Mouse (Mus musculus): ENCODE results near the gene Pgm2. TPM values are rescaled to one million over a fixed set of nuclear protein-coding genes. Genes with fewer than 3 reads are reported as not detected.

The Pgm2 gene
- polyA plus RNA-seq, 1 experiment from 2014 or later, result 22.8 TPM

DNA sequence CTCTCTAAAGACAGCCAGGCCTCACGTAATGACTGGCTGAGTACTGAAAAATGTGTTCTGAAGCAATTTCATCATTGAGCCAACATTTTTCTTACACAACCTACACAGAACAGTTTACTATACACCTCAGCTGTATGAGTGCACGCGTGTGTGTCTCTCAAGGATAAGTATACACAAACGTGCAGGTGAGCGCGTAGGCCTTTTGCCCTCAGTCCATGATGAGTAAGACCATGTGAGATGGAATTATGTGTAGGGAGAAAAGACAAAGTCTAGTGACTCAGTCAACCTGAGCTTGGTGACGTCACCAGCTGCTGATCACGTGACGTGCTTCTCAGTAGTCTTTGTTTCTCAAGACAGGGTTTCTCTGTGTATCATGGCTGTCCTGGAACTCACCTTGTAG, 7.3 kb upstream of the Pgm2 start:
- 96% methylated on average over 9 of the region's 9 CpGs for WGBS
- DNase-seq (ENCODE audit: low spot score, missing footprints) (no peak), ATAC-seq (ENCODE audit: low FRiP score) (no peak)
- H3K4me3 ChIP-seq (ENCODE audit: low read depth, low read length), result no peak overlapping the region
- no peaks in the 10 kb centered on the region for H3K4me1 ChIP-seq (ENCODE audit: control insufficient read depth, insufficient read depth, low read length)
- no peaks in the 10 kb centered on the region for H3K27me3 ChIP-seq (ENCODE audit: control insufficient read depth, insufficient read depth, low read length)
- H3K27ac ChIP-seq (ENCODE audit: low read depth, low read length), result no peak overlapping the region
- H3K9me3 ChIP-seq (ENCODE audit: control insufficient read depth, low read length), result no peaks in the 10 kb centered on the region
- no peaks in the 10 kb centered on the region for H3K36me3 ChIP-seq (ENCODE audit: control insufficient read depth, insufficient read depth, low read length)
- no peak overlapping the region for H3K9ac ChIP-seq (ENCODE audit: low read length)
- H3K4me2 ChIP-seq, result no peak overlapping the region

DNA sequence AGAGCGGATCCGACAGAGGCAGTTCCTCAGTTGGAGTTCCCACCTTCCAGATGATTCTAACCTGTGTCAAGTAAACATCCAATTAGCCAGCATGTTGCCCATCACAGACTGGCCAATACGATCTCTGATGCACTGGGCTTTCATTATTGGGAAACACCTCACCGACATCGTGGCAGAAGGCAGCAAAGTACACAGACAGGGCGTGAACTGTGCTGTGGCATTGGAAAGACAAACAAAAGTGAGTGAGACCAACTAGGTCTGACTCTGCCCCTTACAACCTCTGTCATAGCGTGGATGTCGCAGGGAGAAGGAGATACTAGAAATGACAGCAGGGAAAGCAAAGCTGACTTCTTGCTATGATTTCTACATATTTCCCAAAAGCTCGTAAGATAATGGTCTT, 4.0 kb upstream of the Pgm2 start:
- H3K9ac ChIP-seq (ENCODE audit: low read length), result no peak overlapping the region
- no peak for ATAC-seq (ENCODE audit: low FRiP score)
- WGBS, result 87% methylated on average over 9 of the region's 9 CpGs

DNA sequence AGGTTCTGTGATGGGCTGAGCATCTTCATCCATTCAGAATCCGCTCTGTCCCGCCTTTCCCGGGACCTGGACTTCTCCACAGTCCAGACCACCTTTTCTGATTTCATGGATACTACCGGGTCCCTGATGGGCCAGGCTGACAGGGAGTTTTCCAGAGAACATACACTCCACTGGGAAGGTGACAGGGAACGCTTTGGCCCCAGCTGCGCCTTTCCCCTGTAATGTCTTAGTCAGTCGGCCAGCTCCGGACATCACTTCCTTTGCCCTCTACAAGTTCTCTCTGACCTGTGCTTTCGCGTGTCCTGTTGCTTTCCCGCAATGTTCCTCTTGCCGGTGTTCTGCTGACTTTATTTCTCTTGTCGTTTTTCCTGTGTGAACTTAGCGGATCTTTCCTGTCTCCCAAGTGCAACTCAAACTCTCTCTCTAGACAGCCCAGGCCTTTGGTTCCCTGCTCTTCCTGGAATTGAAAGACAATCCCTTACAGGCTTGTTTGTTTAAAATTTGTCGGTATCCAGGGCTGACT, 660 bp downstream of the Pgm2 start:
- H3K9me3 ChIP-seq (ENCODE audit: control insufficient read depth, low read length), result no peaks in the 10 kb centered on the region
- no peaks in the 10 kb centered on the region for H3K27me3 ChIP-seq (ENCODE audit: control insufficient read depth, insufficient read depth, low read length)
- peak overlapping the region; percentile 83 for H3K4me2 ChIP-seq
- no peaks in the 10 kb centered on the region for H3K36me3 ChIP-seq (ENCODE audit: control insufficient read depth, insufficient read depth, low read length)
- 5% methylated on average over 15 of the region's 15 CpGs for WGBS
- H3K4me1 ChIP-seq (ENCODE audit: control insufficient read depth, insufficient read depth, low read length), result peaks cover 3% of the 10 kb centered on the region; the same call in 1 of the 2 replicates
- H3K27ac ChIP-seq (ENCODE audit: low read depth, low read length), result no peak overlapping the region
- ATAC-seq (ENCODE audit: low FRiP score) (no peak; the same call in 1 of the 2 replicates), DNase-seq (ENCODE audit: low spot score, missing footprints) (peak; percentile 95)
- peak overlapping the region; percentile 70 for H3K4me3 ChIP-seq (ENCODE audit: low read depth, low read length)
- H3K9ac ChIP-seq (ENCODE audit: low read length), result peak overlapping the region; percentile 83

More for the DNA sequence above, 4.0 kb upstream of the Pgm2 start:
- Histone ChIP-seq H3K27me3 (ENCODE audit: control insufficient read depth, insufficient read depth, low read length) (no peaks in the 10 kb centered on the region), H3K4me1 (ENCODE audit: control insufficient read depth, insufficient read depth, low read length) (peaks cover 3% of the 10 kb centered on the region; the same call in 1 of the 2 replicates), H3K36me3 (ENCODE audit: control insufficient read depth, insufficient read depth, low read length) (no peaks in the 10 kb centered on the region), H3K27ac (ENCODE audit: low read depth, low read length) (no peak overlapping the region), H3K4me3 (ENCODE audit: low read depth, low read length) (no peak overlapping the region), H3K4me2 (no peak overlapping the region), H3K9me3 (ENCODE audit: control insufficient read depth, low read length) (no peaks in the 10 kb centered on the region)
- DNase-seq (ENCODE audit: low spot score, missing footprints), result no peak

DNA sequence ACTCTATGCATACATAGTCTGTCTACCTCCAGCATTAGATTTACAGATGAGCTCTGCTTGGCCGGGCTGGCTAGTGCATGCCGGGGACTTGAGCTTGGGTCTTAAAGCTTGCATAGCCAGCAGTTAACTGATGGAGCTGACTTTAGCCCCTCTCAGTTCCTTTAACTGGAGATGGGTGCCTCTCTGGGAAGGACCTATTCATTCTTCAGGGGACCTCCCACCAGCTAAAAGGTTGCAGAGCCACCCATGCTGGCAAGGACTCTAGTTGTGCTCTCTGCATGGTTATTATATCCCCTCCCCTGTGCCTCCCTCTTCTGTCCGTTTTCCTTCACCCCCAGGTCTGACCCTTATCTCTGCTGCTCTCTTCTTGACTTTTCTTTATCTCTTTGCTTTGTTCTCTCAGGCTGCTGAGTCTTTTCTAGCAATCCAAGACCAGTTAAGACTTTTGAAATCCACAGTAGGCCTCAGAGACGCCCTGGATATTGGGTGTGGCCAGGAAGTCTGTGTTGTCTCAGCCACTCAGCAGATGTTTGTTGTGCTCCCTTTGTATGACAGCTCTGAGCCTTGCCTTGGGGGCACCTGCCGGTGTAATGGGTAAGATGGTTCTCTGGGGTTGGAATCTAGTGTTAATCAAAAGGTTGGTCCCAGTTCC, 2.7 kb downstream of the Pgm2 start:
- Histone ChIP-seq H3K36me3 (ENCODE audit: control insufficient read depth, insufficient read depth, low read length) (no peaks in the 10 kb centered on the region), H3K4me3 (ENCODE audit: low read depth, low read length) (no peak overlapping the region), H3K9me3 (ENCODE audit: control insufficient read depth, low read length) (no peaks in the 10 kb centered on the region), H3K4me1 (ENCODE audit: control insufficient read depth, insufficient read depth, low read length) (peaks cover 3% of the 10 kb centered on the region; the same call in 1 of the 2 replicates), H3K27me3 (ENCODE audit: control insufficient read depth, insufficient read depth, low read length) (no peaks in the 10 kb centered on the region), H3K9ac (ENCODE audit: low read length) (no peak overlapping the region), H3K4me2 (no peak overlapping the region), H3K27ac (ENCODE audit: low read depth, low read length) (no peak overlapping the region)
- DNase-seq (ENCODE audit: low spot score, missing footprints) (peak; percentile 47), ATAC-seq (ENCODE audit: low FRiP score) (no peak)
- 79% methylated on average over 5 of the region's 5 CpGs for WGBS

- Histone ChIP-seq H3K27ac (ENCODE audit: low read depth, low read length) (no peak overlapping the region), H3K36me3 (ENCODE audit: control insufficient read depth, insufficient read depth, low read length) (no peaks in the 10 kb centered on the region), H3K27me3 (ENCODE audit: control insufficient read depth, insufficient read depth, low read length) (no peaks in the 10 kb centered on the region), H3K9me3 (ENCODE audit: control insufficient read depth, low read length) (no peaks in the 10 kb centered on the region), H3K9ac (ENCODE audit: low read length) (no peak overlapping the region), H3K4me2 (no peak overlapping the region), H3K4me1 (ENCODE audit: control insufficient read depth, insufficient read depth, low read length) (no peaks in the 10 kb centered on the region), H3K4me3 (ENCODE audit: low read depth, low read length) (no peak overlapping the region)
- peak; percentile 57 for DNase-seq (ENCODE audit: low spot score, missing footprints)
- WGBS, result 85% methylated on average over 9 of the region's 9 CpGs
- ATAC-seq (ENCODE audit: low FRiP score), result no peak
Measured at GRCm38 (mm10) chr5:64101993-64102716, 9.4 kb downstream of the Pgm2 start.

GRCm38 (mm10) chr5:64102717-64103075, 9.9 kb downstream of the Pgm2 start:
- Histone ChIP-seq H3K4me1 (ENCODE audit: control insufficient read depth, insufficient read depth, low read length) (no peaks in the 10 kb centered on the region), H3K27me3 (ENCODE audit: control insufficient read depth, insufficient read depth, low read length) (no peaks in the 10 kb centered on the region), H3K9ac (ENCODE audit: low read length) (no peak overlapping the region), H3K4me2 (no peak overlapping the region), H3K27ac (ENCODE audit: low read depth, low read length) (no peak overlapping the region), H3K9me3 (ENCODE audit: control insufficient read depth, low read length) (no peaks in the 10 kb centered on the region), H3K36me3 (ENCODE audit: control insufficient read depth, insufficient read depth, low read length) (no peaks in the 10 kb centered on the region; the same call in 1 of the 2 replicates), H3K4me3 (ENCODE audit: low read depth, low read length) (no peak overlapping the region)
- ATAC-seq (ENCODE audit: low FRiP score) (no peak), DNase-seq (ENCODE audit: low spot score, missing footprints) (no peak)
- WGBS, result 75% methylated on average over 7 of the region's 7 CpGs

GRCm38 (mm10) chr5:64107596-64108289, 15.0 kb downstream of the Pgm2 start:
- no peak for ATAC-seq (ENCODE audit: low FRiP score)
- no peaks in the 10 kb centered on the region for H3K9me3 ChIP-seq (ENCODE audit: control insufficient read depth, low read length)
- H3K36me3 ChIP-seq (ENCODE audit: control insufficient read depth, insufficient read depth, low read length), result peaks cover 4% of the 10 kb centered on the region; the same call in 1 of the 2 replicates
- no peak for DNase-seq (ENCODE audit: low spot score, missing footprints)
- no peaks in the 10 kb centered on the region for H3K27me3 ChIP-seq (ENCODE audit: control insufficient read depth, insufficient read depth, low read length)
- 93% methylated on average over 11 of the region's 11 CpGs for whole genome bisulfite sequencing
- no peak overlapping the region for H3K27ac ChIP-seq (ENCODE audit: low read depth, low read length)
- H3K4me2 ChIP-seq, result no peak overlapping the region
- no peak overlapping the region for H3K4me3 ChIP-seq (ENCODE audit: low read depth, low read length)
- H3K9ac ChIP-seq (ENCODE audit: low read length), result no peak overlapping the region
- H3K4me1 ChIP-seq (ENCODE audit: control insufficient read depth, insufficient read depth, low read length), result no peaks in the 10 kb centered on the region

GRCm38 (mm10) chr5:64109217-64109616, 16.5 kb downstream of the Pgm2 start:
- ATAC-seq (ENCODE audit: low FRiP score), result no peak
- H3K9me3 ChIP-seq (ENCODE audit: control insufficient read depth, low read length), result no peaks in the 10 kb centered on the region
- H3K36me3 ChIP-seq (ENCODE audit: control insufficient read depth, insufficient read depth, low read length), result peaks cover 7% of the 10 kb centered on the region; the same call in 1 of the 2 replicates
- WGBS, result 80% methylated on average over 3 of the region's 3 CpGs
- no peak overlapping the region for H3K9ac ChIP-seq (ENCODE audit: low read length)
- DNase-seq (ENCODE audit: low spot score, missing footprints), result no peak
- no peaks in the 10 kb centered on the region for H3K4me1 ChIP-seq (ENCODE audit: control insufficient read depth, insufficient read depth, low read length)
- H3K4me3 ChIP-seq (ENCODE audit: low read depth, low read length), result no peak overlapping the region
- no peaks in the 10 kb centered on the region for H3K27me3 ChIP-seq (ENCODE audit: control insufficient read depth, insufficient read depth, low read length)
- no peak overlapping the region for H3K27ac ChIP-seq (ENCODE audit: low read depth, low read length)
- no peak overlapping the region for H3K4me2 ChIP-seq

GRCm38 (mm10) chr5:64112360-64112759, 19.6 kb downstream of the Pgm2 start:
- Histone ChIP-seq H3K9me3 (ENCODE audit: control insufficient read depth, low read length) (no peaks in the 10 kb centered on the region; the same call in 1 of the 2 replicates), H3K27me3 (ENCODE audit: control insufficient read depth, insufficient read depth, low read length) (no peaks in the 10 kb centered on the region), H3K4me1 (ENCODE audit: control insufficient read depth, insufficient read depth, low read length) (no peaks in the 10 kb centered on the region), H3K4me3 (ENCODE audit: low read depth, low read length) (no peak overlapping the region), H3K36me3 (ENCODE audit: control insufficient read depth, insufficient read depth, low read length) (peaks cover 17% of the 10 kb centered on the region; the same call in 1 of the 2 replicates), H3K27ac (ENCODE audit: low read depth, low read length) (no peak overlapping the region), H3K4me2 (no peak overlapping the region), H3K9ac (ENCODE audit: low read length) (no peak overlapping the region)
- ATAC-seq (ENCODE audit: low FRiP score), result no peak
- 93% methylated on average over 3 of the region's 3 CpGs for whole genome bisulfite sequencing
- DNase-seq (ENCODE audit: low spot score, missing footprints), result no peak

All from midbrain, embryonic 11.5 days (tissue).